Mouse (Mus musculus) frontal cortex, adult 2 months (tissue): ENCODE measurements around the gene Ly75. TPM values are rescaled to one million over a fixed set of nuclear protein-coding genes. Genes with fewer than 3 reads are reported as not detected.
A peak's percentile ranks its signal among the peaks of the same experiment; 100 is the strongest.

Experiments used
- DNase-seq, 2 experiments: peaks; one replicate each; pipeline ENCODE4 v3.0.0; 2022; ENCODE audit warnings: low spot score in 1 of 2; ENCODE audit errors: extremely low spot score in 1 of 2
- polyA plus RNA-seq: library from polyadenylated mRNA; depleted of rRNA; stranded (reverse); fragments of >200 nt; gene quantifications from 2 replicates; pipeline ENCODE4 v1.2.3, GENCODE M21; 2012

Gene Ly75
- polyA plus RNA-seq, 1 experiment: 1.1 TPM

- DNase-seq: no peak
Measured at GRCm38 (mm10) chr2:60328641-60329040, 54.5 kb downstream of the Ly75 start.

- DNase-seq: no peak
Measured at GRCm38 (mm10) chr2:60327581-60327980, 55.5 kb downstream of the Ly75 start.

GRCm38 (mm10) chr2:60326948-60327347 lies 56.2 kb downstream of the Ly75 start:
- no peak for DNase-seq

- no peak for DNase-seq
Measured at GRCm38 (mm10) chr2:60323411-60323810, 59.7 kb downstream of the Ly75 start.

GRCm38 (mm10) chr2:60322031-60322726 lies 60.9 kb downstream of the Ly75 start:
- peak in 1 of 2 experiments; percentile 33 for DNase-seq

GRCm38 (mm10) chr2:60303796-60304195 lies 79.3 kb downstream of the Ly75 start:
- no peak for DNase-seq

- no peak for DNase-seq
Measured at GRCm38 (mm10) chr2:60299323-60299722, 83.8 kb downstream of the Ly75 start.

- DNase-seq: no peak
Measured at GRCm38 (mm10) chr2:60298266-60298665, 84.8 kb downstream of the Ly75 start.

- DNase-seq: no peak
Measured at GRCm38 (mm10) chr2:60291381-60291780, 91.7 kb downstream of the Ly75 start.

GRCm38 (mm10) chr2:60289451-60289850 lies 93.7 kb downstream of the Ly75 start:
- DNase-seq: no peak

GRCm38 (mm10) chr2:60288606-60289005 lies 94.5 kb downstream of the Ly75 start:
- no peak for DNase-seq

GRCm38 (mm10) chr2:60285107-60285617 lies 97.9 kb downstream of the Ly75 start:
- DNase-seq: no peak

GRCm38 (mm10) chr2:60284467-60284821 lies 98.7 kb downstream of the Ly75 start, which contains the start of gene Cd302:
Gene Cd302 (minus strand): TSS chr2:60284488.
- no peak for DNase-seq

- peak; percentile 33 to 72 for DNase-seq
Measured at GRCm38 (mm10) chr2:60283751-60284466, 99.2 kb downstream of the Ly75 start.

GRCm38 (mm10) chr2:60283208-60283750 lies 99.8 kb downstream of the Ly75 start:
- peak in 1 of 2 experiments; percentile 22 for DNase-seq

GRCm38 (mm10) chr2:60282625-60283024 lies 100.5 kb downstream of the Ly75 start:
- DNase-seq: no peak

GRCm38 (mm10) chr2:60278627-60279026 lies 104.5 kb downstream of the Ly75 start:
- no peak for DNase-seq

GRCm38 (mm10) chr2:60269856-60270479 lies 113.1 kb downstream of the Ly75 start:
- DNase-seq: no peak

GRCm38 (mm10) chr2:60267567-60267966 lies 115.5 kb downstream of the Ly75 start:
- DNase-seq: no peak

GRCm38 (mm10) chr2:60260621-60261350 lies 122.3 kb downstream of the Ly75 start:
- no peak for DNase-seq
